Comparison of ENCODE assay signal across 9 mouse cellular contexts in genomic region chr11:69120221-69121000, GRCm38 (mm10). TPM values are rescaled to one million over a fixed set of nuclear protein-coding genes. Genes with fewer than 3 reads are reported as not detected.
A peak's percentile ranks its signal among the peaks of the same experiment; 100 is the strongest.
DNase-seq lines count a peak whose midpoint lies in the region; ATAC-seq and TF ChIP-seq lines count a peak whose summit lies in the region.
"Had no signal": no experiment of that assay in that cellular context is flagged by ENCODE, and none has a peak within 500 bp of the region (broad histone marks: within the 10 kb centered on the region; RNA-seq: fewer than 3 reads in every experiment).

Gene Hes7 (plus strand): TSS chr11:69120404.

- H3K27ac ChIP-seq in gastrocnemius, adult 2 months: peak within 1 kb of the TSS; percentile 87
- H3K27ac ChIP-seq in ES-Bruce4 (ENCODE audit: insufficient read depth, low read length): no peak within 1 kb of the TSS
- H3K27ac ChIP-seq in forebrain, embryonic 11.5 days (ENCODE audit: low read depth, low read length): no peak within 1 kb of the TSS
- H3K27ac ChIP-seq in intestine, postnatal 0 days (ENCODE audit: low read depth, low read length): no peak within 1 kb of the TSS

- H3K4me2 ChIP-seq in forebrain, embryonic 11.5 days (ENCODE audit: low read depth, low read length, severe bottlenecking): peak within 1 kb of the TSS; percentile 97
- H3K4me2 ChIP-seq in intestine, postnatal 0 days (replicated peaks; ENCODE audit: low read depth): peak within 1 kb of the TSS; percentile 95

- WGBS in forebrain, embryonic 11.5 days: 2% methylated on average over 27 of the region's 27 CpGs
- 10% methylated on average over 27 of the region's 27 CpGs for WGBS in intestine, postnatal 0 days

- H3K4me3 ChIP-seq in gastrocnemius, adult 2 months: peak within 1 kb of the TSS; percentile 74
- H3K4me3 ChIP-seq in ES-Bruce4 (ENCODE audit: low read depth, low read length): peak within 1 kb of the TSS; percentile 89
- H3K4me3 ChIP-seq in forebrain, embryonic 11.5 days (ENCODE audit: low read depth, low read length): peak within 1 kb of the TSS; percentile 76
- H3K4me3 ChIP-seq in intestine, postnatal 0 days (ENCODE audit: low read depth, low read length): peak within 1 kb of the TSS; percentile 53

- H3K9ac ChIP-seq in ES-Bruce4 (ENCODE audit: low read depth, poor library complexity, severe bottlenecking): peak within 1 kb of the TSS; percentile 73
- H3K9ac ChIP-seq in forebrain, embryonic 11.5 days (ENCODE audit: low read length): peak within 1 kb of the TSS; percentile 69
- H3K9ac ChIP-seq in intestine, postnatal 0 days (ENCODE audit: low read depth, low read length): peak within 1 kb of the TSS; percentile 37; the same call in 1 of the 2 replicates

- TF ChIP-seq POLR2A in ES-Bruce4 (IDR thresholded peaks at IDR 0.05; ENCODE audit: insufficient read depth, low read length): no peak

- no peak for TF ChIP-seq CTCF in gastrocnemius, adult 2 months (IDR thresholded peaks at IDR 0.05)
- no peak for TF ChIP-seq CTCF in ES-Bruce4 (IDR thresholded peaks at IDR 0.05; ENCODE audit: low read depth, low read length)
- TF ChIP-seq CTCF in intestine, postnatal 0 days (IDR thresholded peaks at IDR 0.05; ENCODE audit: low read depth): no peak

- peaks cover 22% of the 10 kb centered on the region for H3K27me3 ChIP-seq in ES-Bruce4 (ENCODE audit: control insufficient read depth, insufficient read depth, low read length, poor library complexity, severe bottlenecking)
- peaks cover 13% of the 10 kb centered on the region for H3K27me3 ChIP-seq in forebrain, embryonic 11.5 days (ENCODE audit: control insufficient read depth, insufficient read depth, low read length)
- H3K27me3 ChIP-seq in intestine, postnatal 0 days (replicated peaks; ENCODE audit: control insufficient read depth, insufficient read depth, low read length): no peaks in the 10 kb centered on the region
- H3K27me3 ChIP-seq: Patski had no signal

- ATAC-seq in forebrain, embryonic 11.5 days (replicated peaks; ENCODE audit: low FRiP score): no peak
- ATAC-seq in intestine, postnatal 0 days: no peak
- ATAC-seq: Patski had no signal

- no peaks in the 10 kb centered on the region for H3K4me1 ChIP-seq in ES-Bruce4 (ENCODE audit: control insufficient read depth, insufficient read depth, low read length)
- peaks cover 30% of the 10 kb centered on the region for H3K4me1 ChIP-seq in forebrain, embryonic 11.5 days (replicated peaks; ENCODE audit: control insufficient read depth, insufficient read depth, low read length)
- 0 out of 2 replicates have a peak, but pooled peaks cover 12% of the 10 kb centered on the region for H3K4me1 ChIP-seq in intestine, postnatal 0 days (replicated peaks; ENCODE audit: control insufficient read depth, insufficient read depth, low read length)

- no peaks in the 10 kb centered on the region for H3K9me3 ChIP-seq in ES-Bruce4 (replicated peaks; ENCODE audit: control insufficient read depth, insufficient read depth, low read length, poor library complexity, severe bottlenecking)
- H3K9me3 ChIP-seq in forebrain, embryonic 11.5 days (ENCODE audit: control insufficient read depth, low read length): no peaks in the 10 kb centered on the region
- no peaks in the 10 kb centered on the region for H3K9me3 ChIP-seq in intestine, postnatal 0 days (ENCODE audit: control insufficient read depth)

- no peaks in the 10 kb centered on the region for H3K36me3 ChIP-seq in ES-Bruce4 (ENCODE audit: control insufficient read depth, insufficient read depth, low read length, poor library complexity, severe bottlenecking)
- H3K36me3 ChIP-seq in forebrain, embryonic 11.5 days (ENCODE audit: control insufficient read depth, insufficient read depth, low read length): no peaks in the 10 kb centered on the region; the same call in 1 of the 2 replicates
- no peaks in the 10 kb centered on the region for H3K36me3 ChIP-seq in intestine, postnatal 0 days (ENCODE audit: control insufficient read depth, insufficient read depth)

- intact Hi-C loops in gastrocnemius, adult 2 months (cut with DNase I): loop anchor here (5.0 kb wide), 1 partner anchor 297 kb away; no protein-coding TSS in a partner anchor
- intact Hi-C loops in gastrocnemius, postnatal 14 days (cut with DNase I; ENCODE audit: low total_unique reads): loop anchor here (5.0 kb wide), 1 partner anchor 53 kb away; no protein-coding TSS in a partner anchor

- DNase-seq in gastrocnemius, adult 2 months: peak; percentile 41
- no peak for DNase-seq in gastrocnemius, adult 18-20 months (ENCODE audit: low spot score)
- peak; percentile 76 for DNase-seq in forebrain, embryonic 11.5 days (ENCODE audit: low spot score)
- peak; percentile 68 for DNase-seq in neural tube, embryonic 10.5 days (ENCODE audit: extremely low spot score, low spot score)
- DNase-seq in gastrocnemius, adult 8-10 months (ENCODE audit: low spot score in 2 of 2): no peak
- no peak for DNase-seq in gastrocnemius, postnatal 14 days

- no peak for TF ChIP-seq EP300 in ES-Bruce4 (IDR thresholded peaks at IDR 0.05; ENCODE audit: insufficient read depth, low read depth, low read length)

RNA-seq across cellular contexts. Expression of gene Hes7, which starts in this region (rescaled TPM):
- not detected for total RNA-seq in gastrocnemius, adult 2 months (2021)
- not detected for total RNA-seq in gastrocnemius, adult 18-20 months (2021)
- not detected in 2 replicates for polyA plus RNA-seq in ES-Bruce4 (2011; ENCODE audit: insufficient read depth, insufficient read length, low read depth, missing spikeins)
- 0.11 and 0.24 TPM in 2 replicates for polyA plus RNA-seq in forebrain, embryonic 11.5 days (2014; fragmentation: Nextera tagmentation; extraction: Ambion mirVana)
- polyA plus RNA-seq in intestine, postnatal 0 days (2015; fragmentation: Nextera tagmentation; extraction: Ambion mirVana): 0.21 and 0.37 TPM in 2 replicates
- total RNA-seq in gastrocnemius, adult 8-10 months (2022): not detected
- under 1 TPM in 1 of 2 experiments, not detected in 1; 0.10 TPM for total RNA-seq in gastrocnemius, postnatal 14 days (2021)

Comparison
In these comparisons a context has a peak if more than half of its experiments do, and no peak if none do; other contexts are left out.
1. Peak in DNase-seq, H3K4me3 ChIP-seq and H3K27ac ChIP-seq in gastrocnemius, adult 2 months; RNA of the gene not detected or under 1 TPM.
2. Peak in DNase-seq, H3K4me3 ChIP-seq, H3K9ac ChIP-seq and H3K4me2 ChIP-seq in forebrain, embryonic 11.5 days; RNA of the gene not detected or under 1 TPM.